Mouse (Mus musculus) adrenal gland (tissue): ENCODE data around the gene Etv6.

Experiments used
- intact Hi-C: fragments of 180-260 bp; cut with DNase I; formaldehyde crosslinking; loops from one replicate; pipeline ENCODE4 v1.15.1; 2025

Gene Etv6

DNA sequence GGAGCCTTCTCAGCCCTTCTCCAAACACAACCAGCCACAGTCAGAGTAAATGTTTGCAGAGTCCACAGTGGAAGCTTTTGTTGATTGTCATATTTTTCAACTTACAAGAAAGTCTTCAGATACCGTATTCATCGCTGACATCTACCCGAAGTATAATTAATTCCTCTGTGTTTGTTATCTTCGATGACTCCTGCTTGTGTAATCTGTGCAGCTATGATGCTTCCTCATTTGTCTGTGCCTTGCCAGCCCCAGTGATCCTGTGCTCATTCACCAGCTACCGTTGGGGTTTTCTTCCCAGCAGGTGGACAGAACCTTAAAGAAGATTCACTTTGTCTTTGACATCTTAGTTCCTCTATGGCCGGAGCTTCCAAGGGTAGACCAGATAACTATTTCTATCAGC lies 37.4 kb downstream of the Etv6 start:
- intact Hi-C loops: no loop called here

DNA sequence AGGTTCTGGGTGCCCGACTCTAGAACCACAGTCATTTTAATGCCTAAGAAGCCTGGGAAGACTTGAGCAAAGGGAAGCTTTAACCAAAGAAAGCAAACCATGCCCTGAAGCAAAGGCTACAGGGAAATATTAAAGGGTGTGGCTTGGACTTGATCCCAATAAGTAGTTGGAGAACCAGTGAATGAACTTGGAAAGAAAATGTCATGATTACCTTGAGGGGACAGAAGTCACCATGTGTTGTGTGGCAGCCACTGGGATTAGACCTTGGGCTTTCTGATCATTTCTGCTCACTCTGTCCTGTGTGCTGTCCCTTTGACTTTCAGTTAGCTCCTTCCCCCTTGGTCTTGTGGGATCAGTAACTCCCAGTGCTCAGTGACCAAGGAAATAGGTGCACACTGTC lies 38.9 kb downstream of the Etv6 start:
- intact Hi-C loops: no loop called here

DNA sequence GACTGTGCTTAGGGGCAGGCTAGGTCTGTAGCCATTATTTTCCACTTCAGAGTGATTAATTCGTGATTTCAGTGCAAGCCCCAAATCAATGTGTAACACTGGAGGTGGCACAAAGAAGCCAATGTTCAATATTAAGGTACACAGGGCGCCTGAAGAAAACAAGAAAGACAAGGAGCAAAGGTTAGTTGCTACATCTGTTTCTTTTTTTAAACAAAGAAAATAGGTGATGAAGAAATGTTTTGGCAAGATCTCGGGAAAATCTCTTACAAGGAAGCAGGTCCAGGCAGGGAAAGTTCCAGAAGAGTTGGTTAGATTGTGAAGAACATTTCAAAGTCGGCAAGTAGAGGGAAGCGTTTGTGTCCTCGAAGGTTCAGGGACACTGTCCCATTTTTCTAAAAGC lies 39.5 kb downstream of the Etv6 start:
- intact Hi-C loops: no loop called here

DNA sequence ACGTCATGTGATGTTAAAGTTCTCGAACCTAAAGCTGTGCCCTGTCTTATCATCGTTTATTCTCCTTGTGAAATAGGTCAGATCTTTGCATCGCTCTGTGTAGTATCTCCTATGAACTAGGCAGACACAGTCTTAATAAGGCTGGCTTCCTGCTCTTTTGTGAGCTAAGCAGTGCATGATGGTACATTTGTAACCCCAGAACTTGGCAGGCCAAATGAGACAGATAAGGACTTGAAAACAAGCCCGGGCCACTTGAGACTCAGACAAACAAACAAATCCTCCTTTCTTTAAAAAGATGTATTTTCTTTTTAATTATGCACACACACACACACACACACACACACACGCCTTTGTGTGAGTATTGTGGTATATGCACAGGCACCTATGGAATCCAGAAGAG lies 42.5 kb downstream of the Etv6 start:
- intact Hi-C loops: no loop called here

DNA sequence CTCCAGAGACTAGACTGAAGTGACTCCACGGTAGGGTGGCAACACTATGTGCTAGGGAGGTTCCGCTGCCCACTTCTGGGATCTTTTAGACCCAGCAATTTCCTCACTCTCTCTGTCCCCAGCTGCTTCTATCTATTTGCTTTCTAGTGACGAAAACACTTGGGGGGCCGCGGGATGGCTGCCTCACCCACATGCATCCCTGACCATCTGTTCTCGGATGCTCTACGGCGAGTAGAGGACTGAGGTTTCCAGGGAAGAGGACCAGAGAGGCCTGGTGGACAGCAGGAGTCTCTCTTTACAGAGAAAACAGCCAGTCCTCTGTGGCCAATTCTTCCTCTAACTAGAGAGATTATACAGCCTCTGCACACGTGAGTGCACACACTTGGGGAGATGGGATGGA lies 43.6 kb downstream of the Etv6 start:
- intact Hi-C loops: no loop called here

DNA sequence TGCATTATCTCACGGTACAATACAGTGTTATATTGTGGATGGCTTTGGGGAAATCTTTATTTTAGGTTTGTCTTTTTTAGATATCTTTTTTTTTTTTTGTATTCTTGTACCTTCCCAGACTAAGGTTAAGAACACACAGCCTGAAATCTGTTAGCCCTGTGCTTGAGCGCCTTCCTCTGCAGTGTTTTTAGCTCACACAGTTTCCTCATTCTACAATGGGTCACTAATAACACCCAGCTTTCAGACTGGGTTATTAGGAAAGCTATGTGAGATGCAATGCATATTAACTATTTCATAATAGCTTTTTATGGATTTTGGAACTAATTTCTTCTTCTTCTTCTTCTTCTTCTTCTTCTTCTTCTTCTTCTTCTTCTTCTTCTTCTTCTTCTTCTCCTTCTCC lies 44.1 kb downstream of the Etv6 start:
- intact Hi-C loops: no loop called here

DNA sequence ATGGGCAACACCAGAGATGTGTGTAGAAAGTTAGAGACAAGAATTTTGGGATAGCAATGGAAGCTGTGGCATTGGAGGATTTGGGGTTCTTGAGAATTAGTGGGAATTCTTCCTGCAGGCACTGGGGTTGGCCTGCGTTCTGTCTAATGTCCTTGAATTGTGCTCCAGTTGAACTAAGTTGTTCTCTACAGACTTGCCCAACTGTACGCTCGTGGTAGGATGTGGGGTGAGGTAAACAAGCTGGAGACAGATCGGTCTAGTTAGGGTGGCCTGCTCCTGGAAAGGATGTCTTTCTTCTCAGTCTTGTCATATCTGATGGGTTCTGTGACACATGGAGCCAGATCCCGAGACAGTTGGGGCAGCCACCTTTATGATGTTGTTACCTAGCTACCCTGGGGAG lies 45.4 kb downstream of the Etv6 start:
- intact Hi-C loops: no loop called here

DNA sequence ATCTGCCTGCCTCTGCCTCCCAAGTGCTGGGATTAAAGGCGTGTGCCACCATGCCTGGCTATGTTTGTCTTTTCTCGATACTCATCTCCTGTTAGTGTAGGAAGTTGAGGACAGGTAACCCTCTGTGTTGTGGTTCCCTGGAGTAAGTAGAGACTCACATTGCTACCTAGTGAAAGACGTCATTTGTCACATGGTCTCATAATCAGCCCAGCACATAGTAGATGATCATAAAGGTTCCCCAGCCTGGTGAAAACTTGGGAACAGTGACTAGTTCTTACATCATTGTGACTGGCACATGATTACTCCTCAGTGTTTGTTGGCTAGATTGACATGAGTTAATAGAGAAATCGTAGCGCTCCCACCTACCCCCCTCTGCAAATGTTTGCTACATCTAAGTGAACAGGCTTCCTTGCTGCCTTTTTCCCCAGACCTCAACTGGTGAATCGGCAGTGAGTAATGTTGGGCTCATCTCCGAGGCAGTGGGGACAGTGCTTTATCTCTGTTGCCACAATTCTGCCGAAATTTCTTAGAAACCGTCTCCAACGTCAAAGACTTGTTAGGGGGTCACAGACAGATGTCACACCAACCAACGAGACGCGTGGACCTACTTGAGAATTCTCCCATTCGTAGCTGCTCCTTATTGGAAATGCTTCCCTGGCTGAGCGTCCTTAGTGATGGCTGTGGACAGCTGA lies 46.9 kb downstream of the Etv6 start:
- intact Hi-C loops: no loop called here

DNA sequence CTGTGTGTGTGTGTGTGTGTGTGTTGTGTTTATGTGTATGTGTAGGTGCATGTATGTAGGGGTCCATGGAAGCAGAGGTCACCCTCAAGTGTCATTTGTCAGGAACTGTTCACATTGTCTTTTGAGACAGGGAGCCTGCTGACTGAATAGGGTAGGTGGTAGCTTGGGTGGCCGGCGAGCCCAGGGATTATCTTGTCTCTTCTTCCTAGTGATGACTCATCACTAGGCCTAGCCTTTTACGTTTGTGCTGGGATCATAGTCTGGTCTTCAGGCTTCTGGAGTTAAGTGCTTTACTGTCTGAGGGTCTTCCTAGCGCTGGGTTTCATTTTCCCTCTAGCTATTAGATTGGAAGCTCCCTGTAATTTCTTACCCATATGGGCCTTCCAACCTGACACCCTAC lies 47.9 kb downstream of the Etv6 start:
- intact Hi-C loops: no loop called here

DNA sequence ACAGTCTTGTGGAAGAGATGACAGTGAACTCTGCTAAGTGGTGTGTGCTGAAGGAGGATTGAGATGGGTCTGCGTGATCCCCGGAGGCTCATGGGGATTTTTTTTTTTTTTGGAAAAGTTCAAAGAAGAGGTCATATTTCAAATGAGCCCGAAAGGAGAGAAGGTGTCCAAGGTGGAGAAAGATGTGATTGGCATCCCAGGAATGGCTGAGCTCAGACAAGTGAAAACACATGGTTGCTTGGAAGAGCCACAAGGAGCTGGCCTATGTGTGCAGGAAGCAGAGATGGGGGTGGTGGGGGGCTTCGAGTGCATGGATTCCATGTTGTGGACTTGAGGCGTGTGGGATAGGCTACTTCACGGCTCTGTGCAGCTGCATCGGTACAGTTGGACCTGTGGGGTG lies 50.9 kb downstream of the Etv6 start:
- intact Hi-C loops: loop anchor here (5.0 kb wide), 1 partner anchor 49 kb away; the partner anchor contains the start of gene Etv6

DNA sequence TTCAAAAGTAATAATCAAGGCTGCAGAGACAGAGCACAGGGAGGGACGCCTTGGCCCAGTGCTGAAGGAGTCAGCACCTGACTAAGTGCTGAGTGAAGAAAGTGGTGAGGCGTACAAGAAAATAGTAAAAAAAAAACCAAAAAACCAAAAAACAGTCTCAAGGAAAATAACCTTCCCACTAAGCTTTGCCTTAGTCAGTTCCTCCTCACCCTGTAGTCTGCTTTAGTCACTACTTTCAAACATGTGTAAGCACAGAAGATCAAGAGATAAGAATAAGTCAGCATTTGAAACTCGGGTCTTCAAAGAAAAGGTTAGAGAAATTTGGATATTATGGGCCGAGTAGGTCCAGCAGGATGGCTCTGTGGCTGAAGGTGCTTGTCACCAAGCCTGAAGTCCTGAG lies 52.2 kb downstream of the Etv6 start:
- intact Hi-C loops: loop anchor here (5.0 kb wide), 1 partner anchor 50 kb away; the partner anchor contains the start of gene Etv6

DNA sequence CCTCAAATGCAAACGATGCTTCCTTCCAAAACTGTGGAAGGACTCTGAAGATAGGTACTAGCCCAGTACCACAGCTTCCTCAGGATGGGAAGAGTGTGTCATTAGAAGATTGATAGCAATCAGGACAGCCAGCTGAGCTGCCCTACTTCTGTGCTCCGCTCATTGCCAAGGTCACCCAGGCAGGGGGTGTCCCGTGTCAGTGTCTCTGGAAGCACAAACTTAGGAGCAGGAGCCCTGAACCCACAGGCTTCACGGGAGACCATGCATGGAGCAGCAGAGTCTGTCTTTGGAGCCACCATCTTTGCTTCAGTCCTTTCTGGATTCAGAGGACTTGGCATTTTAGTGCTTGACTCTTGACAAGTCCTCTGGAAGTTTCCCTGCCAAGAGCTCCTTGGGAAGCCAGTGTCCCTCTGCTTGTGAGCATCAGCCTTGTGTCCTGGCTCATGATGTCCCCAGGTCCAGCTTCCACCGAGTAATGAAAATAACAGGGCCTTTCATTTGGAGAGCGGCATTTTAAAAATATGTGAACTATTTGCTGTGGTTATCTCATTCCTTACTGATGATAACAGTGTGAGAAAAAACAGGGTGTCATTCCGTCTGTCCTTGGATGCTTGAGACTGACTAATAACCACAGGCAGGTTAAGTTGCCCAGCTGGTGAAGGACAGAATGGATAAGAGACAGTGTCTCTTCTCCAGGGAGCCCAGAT lies 54.3 kb downstream of the Etv6 start:
- intact Hi-C loops: loop anchor here (5.0 kb wide), 1 partner anchor 53 kb away; the partner anchor contains the start of gene Etv6

DNA sequence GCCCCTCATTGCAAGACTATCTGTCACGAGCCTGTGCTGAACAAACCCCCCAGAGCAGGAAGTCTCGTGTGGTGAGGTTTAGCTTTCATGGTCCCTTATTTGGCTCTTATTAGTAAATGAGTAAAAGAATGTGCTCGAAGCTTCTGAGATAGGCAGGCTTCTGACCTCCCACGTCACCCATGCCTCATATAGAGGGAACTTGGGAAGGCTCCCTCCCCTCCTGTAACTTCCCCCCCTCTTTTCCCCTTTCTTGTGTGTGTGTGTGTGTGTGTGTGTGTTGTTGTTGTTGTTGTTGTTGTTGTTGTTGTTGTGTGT lies 54.8 kb downstream of the Etv6 start:
- intact Hi-C loops: no loop called here

DNA sequence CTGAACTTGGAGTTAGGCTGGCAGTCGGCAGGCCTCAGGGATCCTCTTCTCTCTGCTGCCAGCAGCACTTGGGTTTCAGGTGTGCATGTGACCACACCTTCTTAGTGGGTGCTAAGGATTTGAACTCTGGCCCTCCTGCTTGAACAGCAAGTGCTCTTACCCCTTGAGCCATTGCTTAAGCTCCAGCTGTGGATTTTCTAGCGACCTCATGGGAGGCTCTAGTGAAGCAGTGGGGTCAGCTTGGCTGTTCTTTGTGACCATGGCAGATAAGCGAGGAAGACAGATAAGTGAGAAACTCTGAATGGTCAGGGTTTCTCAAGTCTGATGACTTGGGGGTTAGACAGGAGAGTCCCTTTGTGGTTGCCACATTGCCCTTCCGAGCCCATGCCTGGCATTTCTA lies 55.4 kb downstream of the Etv6 start:
- intact Hi-C loops: no loop called here

DNA sequence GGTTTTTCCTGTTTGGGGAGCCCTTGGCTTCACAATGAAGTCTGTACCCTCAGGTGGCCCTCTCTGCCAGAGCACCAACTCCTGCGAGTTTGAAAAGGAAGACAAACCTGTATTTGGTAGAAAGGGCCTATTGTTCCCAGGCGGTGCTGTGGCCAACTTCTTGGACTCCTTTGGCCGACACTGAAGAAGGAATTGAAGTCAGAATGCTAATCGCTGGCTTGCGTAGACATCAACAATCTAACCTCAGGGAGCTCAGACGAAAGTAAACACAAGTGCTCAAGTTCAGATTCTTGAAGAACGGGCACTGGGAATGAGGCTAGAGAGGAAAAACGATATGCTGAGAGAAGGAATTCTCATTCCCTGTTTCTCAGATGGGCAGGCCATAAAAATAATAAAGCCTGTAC lies 55.9 kb downstream of the Etv6 start:
- intact Hi-C loops: no loop called here

DNA sequence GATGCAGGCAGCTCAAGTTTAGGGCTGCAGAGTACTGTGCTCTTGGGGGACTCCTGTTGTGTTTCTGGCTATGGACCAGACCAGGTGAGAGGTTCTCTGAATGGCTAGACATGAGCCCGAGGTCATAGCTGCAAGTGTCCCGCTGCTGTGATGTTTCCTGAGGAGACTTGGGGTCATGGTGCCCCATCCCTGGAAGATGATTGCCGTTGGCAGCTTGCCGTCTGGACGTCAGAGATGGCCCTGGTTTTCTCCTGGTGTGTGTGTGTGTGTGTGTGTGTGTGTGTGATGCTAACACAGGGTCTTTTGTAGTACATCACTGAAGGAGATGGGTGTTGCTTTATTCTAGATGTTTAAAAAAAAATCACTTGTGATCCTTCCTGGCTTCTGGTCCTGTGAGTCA lies 58.6 kb downstream of the Etv6 start:
- intact Hi-C loops: no loop called here

DNA sequence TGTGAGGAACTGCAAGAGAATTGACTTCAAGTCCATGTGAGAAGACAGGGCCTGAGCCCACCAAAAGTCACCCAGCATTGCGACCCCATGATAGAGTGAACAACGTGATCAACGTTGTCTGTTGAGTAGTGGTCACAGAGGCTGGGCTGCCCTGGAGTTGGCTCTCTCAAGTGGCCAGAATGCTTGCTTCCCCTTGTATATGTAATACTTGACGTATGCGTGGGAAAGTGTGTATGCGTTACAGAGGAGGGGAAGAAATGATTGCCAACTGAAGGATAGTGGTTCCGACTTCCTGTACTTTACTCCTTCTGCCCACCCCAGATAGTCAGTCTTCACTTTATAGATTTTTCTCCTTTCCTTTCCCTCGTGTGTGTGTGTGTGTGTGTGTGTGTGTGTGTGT lies 59.1 kb downstream of the Etv6 start:
- intact Hi-C loops: no loop called here

DNA sequence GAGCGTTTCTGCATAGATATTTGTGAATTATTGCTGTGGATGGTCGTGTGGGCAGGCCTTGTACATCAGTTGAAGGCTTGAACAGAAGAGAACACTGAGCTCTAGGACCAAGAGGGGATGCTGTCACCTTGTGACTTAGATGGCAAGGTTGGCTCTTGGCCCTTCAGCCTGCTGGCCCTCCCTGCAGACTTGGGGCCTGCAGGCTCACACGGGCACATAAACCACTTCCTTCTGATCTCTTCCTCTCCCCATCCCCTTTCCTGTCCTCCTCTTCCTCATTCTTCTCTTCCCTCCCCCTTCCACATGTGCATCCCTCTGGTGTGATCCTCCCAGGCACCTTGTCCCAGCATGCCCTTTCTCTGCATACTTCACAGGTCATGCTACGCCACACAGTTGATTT lies 60.1 kb downstream of the Etv6 start:
- intact Hi-C loops: no loop called here

DNA sequence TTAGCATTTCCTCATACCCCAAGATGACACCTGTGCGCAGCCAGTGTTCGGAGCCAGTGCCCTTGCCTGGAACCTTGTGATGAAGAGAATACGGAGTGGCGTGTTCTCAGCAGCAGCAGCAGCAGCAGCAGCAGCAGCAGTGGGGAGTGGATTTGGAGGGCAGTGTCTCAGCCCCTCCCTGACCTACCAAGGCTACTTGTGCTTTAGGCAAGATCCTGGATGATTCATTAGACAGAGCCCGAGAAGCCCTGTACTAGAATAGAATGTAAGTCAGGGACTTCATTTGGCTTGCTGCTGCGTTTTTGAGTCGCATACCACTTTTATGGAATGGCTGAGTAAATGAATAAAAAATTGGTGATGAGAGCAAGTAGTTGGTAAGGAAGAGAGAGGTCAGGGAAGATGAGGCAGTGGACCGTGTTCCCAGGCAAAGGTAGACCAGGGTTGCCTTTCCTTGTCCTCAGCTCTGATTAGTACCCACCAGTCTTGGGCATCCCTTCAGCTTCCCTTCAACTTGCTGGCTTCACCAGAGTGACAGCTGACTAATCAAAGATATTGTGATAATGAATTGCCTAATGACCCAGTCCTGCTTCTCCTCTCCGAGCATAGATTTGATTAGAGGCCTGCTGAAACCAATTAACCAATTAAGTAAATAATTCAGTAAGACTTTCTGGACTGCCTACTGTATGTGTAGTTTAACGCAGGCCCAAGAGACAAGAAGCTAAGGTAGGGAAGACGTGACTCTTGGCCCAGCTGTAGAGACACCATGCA lies 64.7 kb downstream of the Etv6 start:
- intact Hi-C loops: no loop called here

DNA sequence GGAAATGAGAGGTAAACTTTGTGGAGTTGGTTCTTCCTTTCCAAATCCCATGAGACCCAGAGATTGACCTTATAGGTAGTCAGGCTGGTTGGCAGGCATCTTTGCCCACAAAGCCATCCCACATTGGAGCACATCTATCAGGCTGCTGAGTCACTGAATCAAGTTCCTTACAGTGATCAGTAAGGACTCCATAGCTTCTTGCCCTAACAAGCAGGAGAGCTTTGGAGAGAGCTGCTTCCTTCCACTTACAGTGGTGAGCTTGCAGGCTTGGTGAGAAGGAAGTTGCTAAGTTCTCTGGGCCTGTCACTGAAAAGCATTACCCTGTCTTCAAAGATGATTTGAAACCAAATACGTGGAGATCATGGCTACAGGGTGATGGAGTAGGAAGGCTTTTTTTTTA lies 66.9 kb downstream of the Etv6 start:
- intact Hi-C loops: no loop called here

DNA sequence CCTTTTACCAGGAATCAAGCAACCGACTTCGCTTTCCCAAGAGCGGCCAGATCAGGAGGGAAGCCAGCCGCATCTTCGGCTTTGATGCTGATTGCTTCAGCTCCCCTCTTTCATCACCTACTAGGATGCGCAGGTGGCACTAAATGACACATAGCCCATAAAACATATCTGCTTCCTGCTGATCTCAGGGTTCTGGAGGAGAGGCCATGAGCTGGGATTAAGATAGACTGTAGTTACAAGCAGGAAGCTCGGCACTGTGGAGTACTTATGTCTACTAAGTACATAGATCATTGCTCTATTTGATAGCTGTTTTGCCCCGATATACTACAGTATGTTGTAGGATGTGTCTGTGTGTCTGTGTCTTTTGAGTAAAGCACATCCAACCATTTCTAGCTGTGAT lies 68.0 kb downstream of the Etv6 start:
- intact Hi-C loops: no loop called here

DNA sequence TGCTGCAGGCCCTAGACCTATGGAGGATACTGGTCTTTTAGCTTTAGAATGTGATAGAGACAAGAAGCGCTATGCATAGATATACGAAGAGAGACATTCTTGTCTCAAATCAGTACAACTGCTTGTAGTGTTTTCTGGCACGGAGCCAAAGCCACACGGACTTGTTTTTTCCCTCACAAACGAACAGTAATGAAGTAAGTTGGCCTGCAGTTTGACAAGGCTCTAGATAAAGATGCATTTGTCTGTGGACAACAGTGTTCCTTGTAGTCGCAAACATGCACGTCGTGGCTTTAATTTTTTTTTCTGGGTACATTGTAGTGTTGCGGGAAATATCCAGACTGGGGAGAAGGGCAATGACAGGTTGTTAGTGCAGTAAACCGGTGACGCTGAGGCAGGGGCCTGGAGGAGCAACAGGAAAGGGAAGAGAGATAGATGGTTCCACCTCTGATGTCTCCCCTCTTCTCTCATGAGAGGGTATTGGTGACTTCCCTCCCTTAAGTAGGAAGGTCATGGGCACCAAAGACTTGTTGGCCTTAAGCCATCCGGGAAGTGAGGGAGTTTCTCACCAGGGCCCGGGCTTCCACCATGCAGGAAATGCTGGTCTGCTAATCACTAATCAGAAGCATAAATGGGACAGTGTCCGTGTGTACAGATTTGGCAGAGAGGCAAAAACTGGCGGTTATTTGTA lies 70.2 kb downstream of the Etv6 start:
- intact Hi-C loops: loop anchor here (5.0 kb wide), 1 partner anchor 58 kb away; no protein-coding TSS in a partner anchor
